Mouse (Mus musculus): ENCODE measurements around the gene Naa15. TPM values are rescaled to one million over a fixed set of nuclear protein-coding genes. Genes with fewer than 3 reads are reported as not detected.

The Naa15 gene
- total RNA-seq, 2 experiments from 2014 or later = 49.3 to 56.6 TPM

GRCm38 (mm10) chr3:51517467-51517866 is 102.5 kb downstream of the Naa15 start:
- DNase-seq = no peak

GRCm38 (mm10) chr3:51517878-51518762 is 103.2 kb downstream of the Naa15 start:
- DNase-seq = no peak

- no peak for DNase-seq
Measured at GRCm38 (mm10) chr3:51518763-51519121, 103.8 kb downstream of the Naa15 start.

- no peak for DNase-seq
Measured at GRCm38 (mm10) chr3:51521262-51521661, 106.3 kb downstream of the Naa15 start.

GRCm38 (mm10) chr3:51525186-51525785 is 110.3 kb downstream of the Naa15 start:
- no peak for DNase-seq

Other genes with a start within 250 kb of the Naa15 start
- 10 to 100 TPM; 57.7 to 62.8 TPM for gene Noct, start 190.7 kb upstream of the Naa15 start, total RNA-seq (2021)
- gene Elf2, start 74.5 kb upstream of the Naa15 start, total RNA-seq (2021) = 10 to 100 TPM; 50.2 to 52.0 TPM
- gene Mgarp, start 18.4 kb upstream of the Naa15 start, total RNA-seq (2021) = not detected
- gene Ndufc1, start 6.2 kb upstream of the Naa15 start, total RNA-seq (2021) = 100 to 1,000 TPM; 323 to 359 TPM
- 10 to 100 TPM; 23.0 to 25.0 TPM for gene Rab33b, start 68.8 kb downstream of the Naa15 start, total RNA-seq (2021)
- gene Setd7, start 145.7 kb downstream of the Naa15 start, total RNA-seq (2021) = 100 to 1,000 TPM; 159 to 165 TPM
- gene Mgst2, start 245.2 kb downstream of the Naa15 start, total RNA-seq (2021) = not detected

Measured in layer of hippocampus, postnatal 36 days (tissue).